Mouse (Mus musculus) E14TG2a.4 (cell line): Measurements from ENCODE around the gene Kif5c.

Experiments
- CTCF ChIP-seq: conservative IDR thresholded peaks from 2 replicates; pipeline ENCODE4 v1.5.1; 2014; ENCODE audit warnings: low read length
- NANOG ChIP-seq: IDR thresholded peaks from 2 replicates; pipeline ENCODE4 v1.6.1; 2014; ENCODE audit warnings: borderline replicate concordance, low read length, mixed read lengths
- POU5F1 ChIP-seq: IDR thresholded peaks from 2 replicates; pipeline ENCODE4 v1.6.1; 2014; ENCODE audit warnings: low read length, borderline replicate concordance

DNA sequence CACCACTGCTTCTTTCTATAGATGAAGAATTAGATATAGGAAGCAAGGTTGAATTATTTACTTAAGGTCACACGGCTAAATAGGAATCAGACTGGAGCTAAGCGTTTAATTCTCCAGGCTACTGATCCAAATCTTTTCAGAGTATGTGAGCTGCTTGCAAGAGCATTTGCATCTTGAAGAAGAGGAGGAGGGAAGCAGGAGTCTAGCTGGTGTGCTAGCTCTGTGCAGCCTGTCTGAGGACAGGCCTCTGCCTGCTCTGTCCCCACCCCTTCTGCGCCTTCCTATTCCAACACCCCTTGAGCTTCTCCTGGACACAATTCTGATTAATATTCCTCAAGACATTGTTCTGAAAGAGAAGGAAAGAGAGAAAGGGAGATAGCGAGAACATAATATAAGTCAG lies 123.8 kb downstream of the Kif5c start:
- TF ChIP-seq CTCF (no peak), POU5F1 (no peak), NANOG (no peak)
